Mouse (Mus musculus) C2C12 (cell line): ENCODE results near the gene Zfp408.

ENCODE experiments used
- CTCF ChIP-seq: IDR thresholded peaks from one replicate; pipeline ENCODE4 v1.5.1; 2011; ENCODE audit not compliant: control insufficient read depth, insufficient read depth, insufficient read length
- FOSL1 ChIP-seq: IDR thresholded peaks from one replicate; pipeline ENCODE4 v1.8.0; 2011; ENCODE audit warnings: mild to moderate bottlenecking, low read length; ENCODE audit not compliant: poor library complexity, insufficient read depth, severe bottlenecking
- MAX ChIP-seq: IDR thresholded peaks from one replicate; pipeline ENCODE4 v1.6.1; 2011; ENCODE audit warnings: mild to moderate bottlenecking, control low read depth
- MYOD1 ChIP-seq: IDR thresholded peaks from one replicate; pipeline ENCODE4 v1.6.1; 2011; ENCODE audit warnings: low read depth; ENCODE audit not compliant: control insufficient read depth, insufficient read length
- MYOG ChIP-seq: IDR thresholded peaks from one replicate; pipeline ENCODE4 v1.6.1; 2011; ENCODE audit not compliant: control insufficient read depth, insufficient read length; ENCODE audit errors: extremely low read depth
- USF1 ChIP-seq: IDR thresholded peaks from one replicate; pipeline ENCODE4 v1.6.1; 2011; ENCODE audit warnings: low read depth, mild to moderate bottlenecking, control low read depth, moderate library complexity

DNA sequence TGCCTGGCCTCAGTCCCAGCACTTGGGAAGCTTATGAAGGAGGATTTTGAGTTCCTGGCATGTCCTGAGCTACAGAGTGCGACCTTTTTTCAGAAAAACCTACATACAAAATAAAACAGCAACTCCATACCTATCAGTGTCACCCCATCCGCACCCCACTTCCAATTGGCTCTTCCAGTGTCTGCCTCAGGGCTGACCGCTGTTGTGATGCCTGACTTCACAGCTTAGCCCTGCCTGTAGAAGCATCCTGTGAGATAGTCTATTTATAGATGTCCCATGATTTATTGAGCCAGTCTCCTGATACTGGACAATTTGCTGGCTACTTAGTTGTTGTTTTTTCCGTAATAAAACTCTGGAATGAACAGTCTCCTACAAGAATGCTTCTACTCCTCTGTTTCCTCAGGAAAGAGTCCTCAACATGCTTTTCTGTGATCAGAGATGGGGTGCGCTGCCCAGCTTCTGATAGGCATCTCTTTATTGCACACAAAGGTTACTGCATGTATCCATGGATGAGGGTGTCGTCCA is 16.9 kb upstream of the Zfp408 start:
- no peak for TF ChIP-seq CTCF
- no peak for TF ChIP-seq MAX
- no peak for TF ChIP-seq USF1
- TF ChIP-seq FOSL1, result no peak
- TF ChIP-seq MYOD1, result no peak
- TF ChIP-seq MYOG, result no peak
